8 mouse cellular contexts compared by ENCODE assay signal in genomic region chr13:39823965-39824555, GRCm38 (mm10).
A peak's percentile ranks its signal among the peaks of the same experiment; 100 is the strongest.
DNase-seq lines count a peak whose midpoint lies in the region; ATAC-seq lines count a peak whose summit lies in the region.

No protein-coding gene starts in this region.

- no peak overlapping the region for H3K9ac ChIP-seq in liver, embryonic 11.5 days (ENCODE audit: low read depth, low read length)
- H3K9ac ChIP-seq in embryonic facial prominence, embryonic 12.5 days, result no peak overlapping the region
- peak overlapping the region; percentile 27 for H3K9ac ChIP-seq in hindbrain, embryonic 15.5 days
- no peak overlapping the region for H3K9ac ChIP-seq in stomach, embryonic 15.5 days

- H3K27me3 ChIP-seq in liver, embryonic 11.5 days (replicated peaks; ENCODE audit: control insufficient read depth, insufficient read depth, low read length), result peaks cover 8% of the 10 kb centered on the region; the same call in 1 of the 2 replicates
- H3K27me3 ChIP-seq in embryonic facial prominence, embryonic 12.5 days, result 0 out of 2 replicates have a peak, but pooled peaks cover 6% of the 10 kb centered on the region
- H3K27me3 ChIP-seq in hindbrain, embryonic 15.5 days, result no peaks in the 10 kb centered on the region
- no peaks in the 10 kb centered on the region for H3K27me3 ChIP-seq in stomach, embryonic 15.5 days (replicated peaks)

- peak; percentile 35 for DNase-seq in liver, embryonic 11.5 days (ENCODE audit: low spot score)
- DNase-seq in liver, result no peak
- DNase-seq in brain, embryonic 18.5 days (ENCODE audit: low read depth, low spot score), result peak; percentile 26
- peak; percentile 0 for DNase-seq in lung, postnatal 36 days
- no peak for DNase-seq in urinary bladder, postnatal 36 days (ENCODE audit: low spot score in 2 of 2)

- 5% methylated on average over 20 of the region's 20 CpGs for WGBS in liver, embryonic 11.5 days
- WGBS in embryonic facial prominence, embryonic 12.5 days, result 4% methylated on average over 20 of the region's 20 CpGs
- WGBS in hindbrain, embryonic 15.5 days, result 4% methylated on average over 20 of the region's 20 CpGs
- 6% methylated on average over 20 of the region's 20 CpGs for WGBS in stomach, embryonic 15.5 days

- no peak for ATAC-seq in liver, embryonic 11.5 days (replicated peaks; ENCODE audit: low FRiP score)
- no peak for ATAC-seq in embryonic facial prominence, embryonic 12.5 days (ENCODE audit: insufficient number of reproducible peaks, insufficient read depth, low FRiP score, low TSS enrichment)
- ATAC-seq in hindbrain, embryonic 15.5 days (ENCODE audit: low FRiP score, low read depth), result peak; percentile 82
- no peak for ATAC-seq in stomach, embryonic 15.5 days (ENCODE audit: insufficient read depth, low FRiP score, low read depth)

- H3K36me3 ChIP-seq in liver, embryonic 11.5 days (ENCODE audit: control insufficient read depth, insufficient read depth, low read length), result no peaks in the 10 kb centered on the region
- H3K36me3 ChIP-seq in embryonic facial prominence, embryonic 12.5 days, result no peaks in the 10 kb centered on the region
- no peaks in the 10 kb centered on the region for H3K36me3 ChIP-seq in hindbrain, embryonic 15.5 days
- no peaks in the 10 kb centered on the region for H3K36me3 ChIP-seq in stomach, embryonic 15.5 days

- no peak overlapping the region for H3K27ac ChIP-seq in liver, embryonic 11.5 days (ENCODE audit: low read depth, low read length)
- H3K27ac ChIP-seq in embryonic facial prominence, embryonic 12.5 days, result no peak overlapping the region
- peak overlapping the region; percentile 76 for H3K27ac ChIP-seq in hindbrain, embryonic 15.5 days (replicated peaks)
- H3K27ac ChIP-seq in stomach, embryonic 15.5 days, result no peak overlapping the region

- H3K4me2 ChIP-seq in liver, embryonic 11.5 days, result peak overlapping the region; percentile 44
- H3K4me2 ChIP-seq in embryonic facial prominence, embryonic 12.5 days (replicated peaks), result peak overlapping the region; percentile 57
- H3K4me2 ChIP-seq in hindbrain, embryonic 15.5 days, result peak overlapping the region; percentile 59
- peak overlapping the region; percentile 62 for H3K4me2 ChIP-seq in stomach, embryonic 15.5 days

- H3K9me3 ChIP-seq in liver, embryonic 11.5 days (ENCODE audit: control insufficient read depth, low read length), result no peaks in the 10 kb centered on the region
- H3K9me3 ChIP-seq in embryonic facial prominence, embryonic 12.5 days, result no peaks in the 10 kb centered on the region
- H3K9me3 ChIP-seq in hindbrain, embryonic 15.5 days, result no peaks in the 10 kb centered on the region
- no peaks in the 10 kb centered on the region for H3K9me3 ChIP-seq in stomach, embryonic 15.5 days

- H3K4me1 ChIP-seq in liver, embryonic 11.5 days (replicated peaks; ENCODE audit: control insufficient read depth, insufficient read depth, low read length), result no peaks in the 10 kb centered on the region
- H3K4me1 ChIP-seq in embryonic facial prominence, embryonic 12.5 days, result peaks cover 11% of the 10 kb centered on the region; the same call in 1 of the 2 replicates
- peaks cover 16% of the 10 kb centered on the region for H3K4me1 ChIP-seq in hindbrain, embryonic 15.5 days (replicated peaks)
- no peaks in the 10 kb centered on the region; the same call in 1 of the 2 replicates for H3K4me1 ChIP-seq in stomach, embryonic 15.5 days

- H3K4me3 ChIP-seq in liver, embryonic 11.5 days (ENCODE audit: low read depth, low read length), result peak overlapping the region; percentile 28
- H3K4me3 ChIP-seq in embryonic facial prominence, embryonic 12.5 days, result peak overlapping the region; percentile 32
- peak overlapping the region; percentile 25 for H3K4me3 ChIP-seq in hindbrain, embryonic 15.5 days
- H3K4me3 ChIP-seq in stomach, embryonic 15.5 days (replicated peaks), result peak overlapping the region; percentile 32

Comparison
In these comparisons a context has a peak if more than half of its experiments do, and no peak if none do; other contexts are left out.
1. DNase-seq: peak in liver, embryonic 11.5 days (single experiment), brain, embryonic 18.5 days (single experiment) and lung, postnatal 36 days (single experiment); none in liver (single experiment) and urinary bladder, postnatal 36 days (0 of 2).
2. Peak in every context shown above with its lines, with median percentiles within 50 percentile points of each other: H3K4me2 ChIP-seq and H3K4me3 ChIP-seq.